Mouse (Mus musculus): Measurements from ENCODE around the gene Slc13a5. TPM values are rescaled to one million over a fixed set of nuclear protein-coding genes. Genes with fewer than 3 reads are reported as not detected.

The Slc13a5 gene
- polyA plus RNA-seq, 1 experiment from 2014 or later: 0.19 TPM

GRCm38 (mm10) chr11:72287126-72287525 lies 20.1 kb upstream of the Slc13a5 start:
- in situ Hi-C loops (cut with MboI; ENCODE audit: low pct_unique_long_range_greater_than_20kb): no loop called here
- DNase-seq (ENCODE audit: low read depth, low spot score): no peak
- ChIA-PET CTCF (interaction anchor here (0.9 kb wide), 1 partner anchor 14 kb away, joined by 3 read pairs; the partner anchor contains the start of gene Xaf1), POLR2A (interaction anchor here (0.7 kb wide), 1 partner anchor 13 kb away, joined by 3 read pairs; no protein-coding TSS in a partner anchor)
- ATAC-seq: no peak
- no peaks in the 10 kb centered on the region for H3K27me3 ChIP-seq
- no peak for TF ChIP-seq CTCF (IDR thresholded peaks at IDR 0.05)

GRCm38 (mm10) chr11:72286651-72287050 lies 19.6 kb upstream of the Slc13a5 start:
- DNase-seq (ENCODE audit: low read depth, low spot score): no peak
- TF ChIP-seq CTCF (IDR thresholded peaks at IDR 0.05): no peak
- in situ Hi-C loops (cut with MboI; ENCODE audit: low pct_unique_long_range_greater_than_20kb): no loop called here
- H3K27me3 ChIP-seq: no peaks in the 10 kb centered on the region
- POLR2A ChIA-PET: no interaction called here
- ATAC-seq: no peak
- CTCF ChIA-PET: interaction anchor here (0.9 kb wide), 1 partner anchor 14 kb away, joined by 3 read pairs; the partner anchor contains the start of gene Xaf1

- no peaks in the 10 kb centered on the region for H3K27me3 ChIP-seq
- CTCF ChIA-PET: interaction anchor here (1.0 kb wide), 1 partner anchor 16 kb away, joined by 3 read pairs; no protein-coding TSS in a partner anchor
- TF ChIP-seq CTCF (IDR thresholded peaks at IDR 0.05): no peak
- POLR2A ChIA-PET: no interaction called here
- DNase-seq (ENCODE audit: low read depth, low spot score) (no peak), ATAC-seq (no peak)
- in situ Hi-C loops (cut with MboI; ENCODE audit: low pct_unique_long_range_greater_than_20kb): no loop called here
These were observed 19.0 kb upstream of the Slc13a5 start for GRCm38 (mm10) chr11:72285971-72286480.

GRCm38 (mm10) chr11:72284532-72285182 lies 17.6 kb upstream of the Slc13a5 start:
- in situ Hi-C loops (cut with MboI; ENCODE audit: low pct_unique_long_range_greater_than_20kb): no loop called here
- no peaks in the 10 kb centered on the region for H3K27me3 ChIP-seq
- ChIA-PET POLR2A (no interaction called here), CTCF (no interaction called here)
- no peak for DNase-seq (ENCODE audit: low read depth, low spot score)
- ATAC-seq: no peak
- no peak for TF ChIP-seq CTCF (IDR thresholded peaks at IDR 0.05)

GRCm38 (mm10) chr11:72283486-72284224 lies 16.6 kb upstream of the Slc13a5 start:
- in situ Hi-C loops (cut with MboI; ENCODE audit: low pct_unique_long_range_greater_than_20kb): no loop called here
- ChIA-PET CTCF (no interaction called here), POLR2A (no interaction called here)
- no peaks in the 10 kb centered on the region for H3K27me3 ChIP-seq
- TF ChIP-seq CTCF (IDR thresholded peaks at IDR 0.05): no peak
- DNase-seq (ENCODE audit: low read depth, low spot score): no peak
- no peak for ATAC-seq

GRCm38 (mm10) chr11:72281852-72282400 lies 14.9 kb upstream of the Slc13a5 start:
- TF ChIP-seq CTCF (IDR thresholded peaks at IDR 0.05): no peak
- in situ Hi-C loops (cut with MboI; ENCODE audit: low pct_unique_long_range_greater_than_20kb): no loop called here
- CTCF ChIA-PET: interaction anchor here (0.8 to 1.7 kb wide), 2 partner anchors 37 to 60 kb away, joined by 3 to 5 read pairs; no protein-coding TSS in a partner anchor
- no peak for DNase-seq (ENCODE audit: low read depth, low spot score)
- no peak for ATAC-seq
- no peaks in the 10 kb centered on the region for H3K27me3 ChIP-seq
- POLR2A ChIA-PET: no interaction called here

- no peaks in the 10 kb centered on the region for H3K27me3 ChIP-seq
- TF ChIP-seq CTCF (IDR thresholded peaks at IDR 0.05): no peak
- ChIA-PET POLR2A (no interaction called here), CTCF (interaction anchor here (1.7 kb wide), 1 partner anchor 60 kb away, joined by 5 read pairs; no protein-coding TSS in a partner anchor)
- in situ Hi-C loops (cut with MboI; ENCODE audit: low pct_unique_long_range_greater_than_20kb): no loop called here
- ATAC-seq: no peak
- no peak for DNase-seq (ENCODE audit: low read depth, low spot score)
These were observed 14.3 kb upstream of the Slc13a5 start for GRCm38 (mm10) chr11:72281143-72281851.

GRCm38 (mm10) chr11:72273341-72273740 lies 6.3 kb upstream of the Slc13a5 start:
- no peak for DNase-seq (ENCODE audit: low read depth, low spot score)
- in situ Hi-C loops (cut with MboI; ENCODE audit: low pct_unique_long_range_greater_than_20kb): no loop called here
- ChIA-PET CTCF (no interaction called here), POLR2A (no interaction called here)
- TF ChIP-seq CTCF (IDR thresholded peaks at IDR 0.05): no peak
- H3K27me3 ChIP-seq: peaks cover 5% of the 10 kb centered on the region
- ATAC-seq: no peak

- CTCF ChIA-PET: no interaction called here
These were observed 4.7 kb upstream of the Slc13a5 start for GRCm38 (mm10) chr11:72271761-72272160.

More at GRCm38 (mm10) chr11:72271761-72272160, 4.7 kb upstream of the Slc13a5 start:
- no peak for DNase-seq (ENCODE audit: low read depth, low spot score)
- no peak for TF ChIP-seq CTCF (IDR thresholded peaks at IDR 0.05)
- POLR2A ChIA-PET: interaction anchor here (0.6 to 1.1 kb wide), 2 partner anchors 36 to 110 kb away, joined by 3 read pairs; no protein-coding TSS in a partner anchor
- H3K27me3 ChIP-seq: peaks cover 5% of the 10 kb centered on the region
- no peak for ATAC-seq
- in situ Hi-C loops (cut with MboI; ENCODE audit: low pct_unique_long_range_greater_than_20kb): no loop called here

Data from Patski (cell line).